9 mouse cellular contexts compared by ENCODE assay signal in the genomic region with DNA sequence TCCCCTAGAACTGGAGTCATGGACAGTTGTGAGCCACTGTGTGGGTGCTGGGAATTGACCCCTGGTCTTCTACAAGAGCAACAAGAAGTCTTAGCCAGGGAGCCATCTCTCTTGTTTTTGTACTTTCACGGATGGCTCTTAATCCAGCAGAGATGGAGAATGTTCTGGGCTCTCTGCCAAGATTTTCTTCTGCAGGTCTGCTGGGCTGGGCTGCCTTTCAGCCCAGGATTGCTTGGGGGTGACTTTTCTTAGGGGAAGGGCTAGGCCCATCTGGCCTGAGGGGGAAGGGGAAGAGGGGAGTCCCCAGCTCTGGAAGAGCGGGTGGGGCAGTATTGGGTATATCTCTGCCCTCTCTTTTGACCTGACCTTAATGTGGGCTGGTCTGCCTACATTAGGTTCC. TPM values are rescaled to one million over a fixed set of nuclear protein-coding genes. Genes with fewer than 3 reads are reported as not detected.
A peak's percentile ranks its signal among the peaks of the same experiment; 100 is the strongest.
DNase-seq lines count a peak whose midpoint lies in the region; ATAC-seq and TF ChIP-seq lines count a peak whose summit lies in the region.
"Had no signal": no experiment of that assay in that cellular context is flagged by ENCODE, and none has a peak within 500 bp of the region (broad histone marks: within the 10 kb centered on the region; RNA-seq: fewer than 3 reads in every experiment).

No protein-coding gene starts in this region.

- no peak for ATAC-seq in megakaryocyte progenitor cell, adult 5-6 weeks (replicated peaks; ENCODE audit: poor library complexity)

- H3K4me1 ChIP-seq in kidney, adult 2 months (ENCODE audit: control insufficient read depth, insufficient read depth, low read length): peaks cover 25% of the 10 kb centered on the region

- TF ChIP-seq POLR2A in kidney, adult 2 months (IDR thresholded peaks at IDR 0.05; ENCODE audit: low read depth, low read length): no peak

- peak; percentile 35 for DNase-seq in layer of hippocampus, adult 11-12 months (ENCODE audit: low spot score)
- no peak for DNase-seq in layer of hippocampus, postnatal 25 days (ENCODE audit: extremely low spot score in 1 of 2, low spot score in 1 of 2)
- peak; percentile 41 for DNase-seq in Muller cell, postnatal 12 days (ENCODE audit: inconsistent ontology term)
- peak; percentile 76 to 81 for DNase-seq in cerebellum, postnatal 14 days
- DNase-seq in kidney, adult 2 months: peak; percentile 86
- DNase-seq in lung, postnatal 36 days: peak; percentile 65
- no peak for DNase-seq in thymus, postnatal 0 days (ENCODE audit: low spot score)
- DNase-seq: liver, embryonic 13.5 days had no signal

- H3K36me3 ChIP-seq in kidney, adult 2 months (ENCODE audit: control insufficient read depth, insufficient read depth, low read length): peaks cover 2% of the 10 kb centered on the region; the same call in 1 of the 2 replicates

- no peaks in the 10 kb centered on the region for H3K27me3 ChIP-seq in kidney, adult 2 months (replicated peaks; ENCODE audit: control insufficient read depth, insufficient read depth, low read length)
- H3K27me3 ChIP-seq: liver, embryonic 13.5 days had no signal

- 29% methylated on average over 2 of the region's 2 CpGs for WGBS in kidney, adult 2 months

- no peak for TF ChIP-seq CTCF in kidney, adult 2 months (conservative IDR thresholded peaks at IDR 0.05; ENCODE audit: insufficient read depth, insufficient read length, low read depth, low read length)

- no peak overlapping the region for H3K27ac ChIP-seq in kidney, adult 2 months (ENCODE audit: insufficient read depth, low read depth, low read length)
- H3K27ac ChIP-seq: liver, embryonic 13.5 days had no signal

- no peak overlapping the region for H3K4me3 ChIP-seq in kidney, adult 2 months (ENCODE audit: insufficient read depth, low read depth, low read length)
- H3K4me3 ChIP-seq: liver, embryonic 13.5 days had no signal

RNA-seq across cellular contexts. Expression of a gene that starts 9.9 kb away (rescaled TPM):
- total RNA-seq in layer of hippocampus, postnatal 25 days (2021): 100 to 1,000 TPM; 529 to 579 TPM
- polyA plus RNA-seq in kidney, adult 2 months (2012; rRNA removed): 259 and 341 TPM in 2 replicates
- 128 and 138 TPM in 2 replicates for total RNA-seq in megakaryocyte progenitor cell, adult 5-6 weeks (2015)
- total RNA-seq in megakaryocyte progenitor cell, adult 5-6 weeks (2017): 223 and 244 TPM in 2 replicates
- polyA plus RNA-seq in thymus, postnatal 0 days (2015; fragmentation: Nextera tagmentation; extraction: Ambion mirVana): 226 and 233 TPM in 2 replicates

RNA-seq across cellular contexts. Expression of a gene that starts 25.7 kb away (rescaled TPM):
- 10 to 100 TPM; 71.3 to 78.1 TPM for total RNA-seq in layer of hippocampus, postnatal 25 days (2021)
- polyA plus RNA-seq in kidney, adult 2 months (2012; rRNA removed): 219 and 245 TPM in 2 replicates
- 132 and 143 TPM in 2 replicates for total RNA-seq in megakaryocyte progenitor cell, adult 5-6 weeks (2015)
- total RNA-seq in megakaryocyte progenitor cell, adult 5-6 weeks (2017): 79.5 and 86.6 TPM in 2 replicates
- polyA plus RNA-seq in thymus, postnatal 0 days (2015; fragmentation: Nextera tagmentation; extraction: Ambion mirVana): 85.6 and 89.6 TPM in 2 replicates

Comparison
In these comparisons a context has a peak if more than half of its experiments do, and no peak if none do; other contexts are left out.
1. DNase-seq: peak in layer of hippocampus, adult 11-12 months (single experiment), Muller cell, postnatal 12 days (single experiment), cerebellum, postnatal 14 days (2 of 2), kidney, adult 2 months (single experiment) and lung, postnatal 36 days (single experiment); none in layer of hippocampus, postnatal 25 days (0 of 2) and thymus, postnatal 0 days (single experiment).